Mouse (Mus musculus): ENCODE results near the gene Gm7168. TPM values are rescaled to one million over a fixed set of nuclear protein-coding genes. Genes with fewer than 3 reads are reported as not detected.

The Gm7168 gene
- total and polyA plus RNA-seq, 2 experiments from 2014 or later = not detected

DNA sequence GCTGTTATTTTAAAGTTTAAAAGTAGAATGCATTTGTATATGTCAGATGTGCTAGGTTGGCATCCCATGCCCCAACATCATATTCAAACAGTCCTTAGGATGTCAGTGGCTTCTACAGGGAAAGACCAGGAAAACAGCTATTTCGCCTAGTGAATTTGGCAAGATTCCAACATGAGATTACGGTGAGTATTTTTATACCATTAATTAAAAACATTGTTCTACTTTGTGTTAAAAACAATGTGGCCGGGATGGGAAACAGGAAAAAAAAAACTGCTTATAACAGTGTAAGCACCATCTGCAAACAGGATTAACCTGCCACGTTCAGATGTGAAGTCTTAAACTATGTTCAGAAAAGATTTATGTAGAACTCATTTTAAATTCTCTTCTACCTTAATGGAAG, 34.2 kb upstream of the Gm7168 start:
- Histone ChIP-seq H3K4me2 (ENCODE audit: low read depth, low read length) (no peak overlapping the region), H3K9me3 (replicated peaks; ENCODE audit: control insufficient read depth, low read length) (no peaks in the 10 kb centered on the region), H3K9ac (replicated peaks; ENCODE audit: low read depth, low read length) (no peak overlapping the region), H3K27me3 (ENCODE audit: control insufficient read depth, insufficient read depth, low read length) (no peaks in the 10 kb centered on the region), H3K4me3 (ENCODE audit: low read depth, low read length) (no peak overlapping the region), H3K4me1 (ENCODE audit: control insufficient read depth, insufficient read depth) (no peaks in the 10 kb centered on the region), H3K27ac (ENCODE audit: low read depth) (peak overlapping the region; percentile 77), H3K36me3 (replicated peaks; ENCODE audit: control insufficient read depth, insufficient read depth, low read length) (no peaks in the 10 kb centered on the region)
- WGBS = 54% methylated on average over 4 of the region's 4 CpGs
- TF ChIP-seq CTCF (IDR thresholded peaks at IDR 0.05; ENCODE audit: low read depth) (no peak), EP300 (IDR thresholded peaks at IDR 0.05; ENCODE audit: low read depth) (no peak)
- DNase-seq (ENCODE audit: low spot score) (no peak), ATAC-seq (ENCODE audit: insufficient read depth, low read depth) (peak; percentile 24; the same call in 1 of the 2 replicates)

- Histone ChIP-seq H3K4me2 (ENCODE audit: low read depth, low read length) (no peak overlapping the region), H3K27ac (ENCODE audit: low read depth) (peak overlapping the region; percentile 77), H3K4me3 (ENCODE audit: low read depth, low read length) (no peak overlapping the region), H3K27me3 (ENCODE audit: control insufficient read depth, insufficient read depth, low read length) (no peaks in the 10 kb centered on the region), H3K9me3 (replicated peaks; ENCODE audit: control insufficient read depth, low read length) (no peaks in the 10 kb centered on the region), H3K36me3 (replicated peaks; ENCODE audit: control insufficient read depth, insufficient read depth, low read length) (no peaks in the 10 kb centered on the region), H3K4me1 (ENCODE audit: control insufficient read depth, insufficient read depth) (no peaks in the 10 kb centered on the region), H3K9ac (replicated peaks; ENCODE audit: low read depth, low read length) (no peak overlapping the region)
- DNase-seq (ENCODE audit: low spot score) = peak; percentile 60
- TF ChIP-seq EP300 (IDR thresholded peaks at IDR 0.05; ENCODE audit: low read depth) = peak; percentile 95
- no peak for TF ChIP-seq CTCF (IDR thresholded peaks at IDR 0.05; ENCODE audit: low read depth)
- peak; percentile 73 for ATAC-seq (ENCODE audit: insufficient read depth, low read depth)
- whole genome bisulfite sequencing = 64% methylated on average over 4 of the region's 4 CpGs
Observed at GRCm38 (mm10) chr17:13914531-13914930, 33.6 kb upstream of the Gm7168 start.

- no peaks in the 10 kb centered on the region for H3K9me3 ChIP-seq (replicated peaks; ENCODE audit: control insufficient read depth, low read length)
- no peaks in the 10 kb centered on the region for H3K27me3 ChIP-seq (ENCODE audit: control insufficient read depth, insufficient read depth, low read length)
- TF ChIP-seq EP300 (IDR thresholded peaks at IDR 0.05; ENCODE audit: low read depth) = no peak
- no peak for TF ChIP-seq CTCF (IDR thresholded peaks at IDR 0.05; ENCODE audit: low read depth)
- no peak overlapping the region for H3K27ac ChIP-seq (ENCODE audit: low read depth)
- no peak overlapping the region for H3K4me2 ChIP-seq (ENCODE audit: low read depth, low read length)
- no peaks in the 10 kb centered on the region for H3K4me1 ChIP-seq (ENCODE audit: control insufficient read depth, insufficient read depth)
- DNase-seq (ENCODE audit: low spot score) (no peak), ATAC-seq (ENCODE audit: insufficient read depth, low read depth) (no peak)
- H3K36me3 ChIP-seq (replicated peaks; ENCODE audit: control insufficient read depth, insufficient read depth, low read length) = no peaks in the 10 kb centered on the region
- H3K4me3 ChIP-seq (ENCODE audit: low read depth, low read length) = no peak overlapping the region
- 47% methylated on average over 2 of the region's 2 CpGs for WGBS
- no peak overlapping the region for H3K9ac ChIP-seq (replicated peaks; ENCODE audit: low read depth, low read length)
Observed at GRCm38 (mm10) chr17:13920771-13921170, 27.4 kb upstream of the Gm7168 start.

- TF ChIP-seq EP300 (IDR thresholded peaks at IDR 0.05; ENCODE audit: low read depth) = no peak
- TF ChIP-seq CTCF (IDR thresholded peaks at IDR 0.05; ENCODE audit: low read depth) = no peak
- Histone ChIP-seq H3K9me3 (replicated peaks; ENCODE audit: control insufficient read depth, low read length) (no peaks in the 10 kb centered on the region), H3K4me1 (ENCODE audit: control insufficient read depth, insufficient read depth) (no peaks in the 10 kb centered on the region), H3K4me2 (ENCODE audit: low read depth, low read length) (no peak overlapping the region), H3K4me3 (ENCODE audit: low read depth, low read length) (no peak overlapping the region), H3K36me3 (replicated peaks; ENCODE audit: control insufficient read depth, insufficient read depth, low read length) (no peaks in the 10 kb centered on the region), H3K27ac (ENCODE audit: low read depth) (no peak overlapping the region), H3K9ac (replicated peaks; ENCODE audit: low read depth, low read length) (no peak overlapping the region), H3K27me3 (ENCODE audit: control insufficient read depth, insufficient read depth, low read length) (no peaks in the 10 kb centered on the region)
- 59% methylated on average over 2 of the region's 2 CpGs for WGBS
- no peak for ATAC-seq (ENCODE audit: insufficient read depth, low read depth)
- DNase-seq (ENCODE audit: low spot score) = no peak
Observed at GRCm38 (mm10) chr17:13923418-13923817, 24.8 kb upstream of the Gm7168 start.

- no peaks in the 10 kb centered on the region for H3K9me3 ChIP-seq (replicated peaks; ENCODE audit: control insufficient read depth, low read length)
- H3K4me3 ChIP-seq (ENCODE audit: low read depth, low read length) = no peak overlapping the region
- no peak for ATAC-seq (ENCODE audit: insufficient read depth, low read depth)
- no peak overlapping the region for H3K27ac ChIP-seq (ENCODE audit: low read depth)
- no peaks in the 10 kb centered on the region for H3K36me3 ChIP-seq (replicated peaks; ENCODE audit: control insufficient read depth, insufficient read depth, low read length)
- WGBS = 83% methylated on average over 2 of the region's 2 CpGs
- H3K4me1 ChIP-seq (ENCODE audit: control insufficient read depth, insufficient read depth) = no peaks in the 10 kb centered on the region
- no peak overlapping the region for H3K4me2 ChIP-seq (ENCODE audit: low read depth, low read length)
- no peak for TF ChIP-seq EP300 (IDR thresholded peaks at IDR 0.05; ENCODE audit: low read depth)
- TF ChIP-seq CTCF (IDR thresholded peaks at IDR 0.05; ENCODE audit: low read depth) = no peak
- DNase-seq (ENCODE audit: low spot score) = no peak
- H3K27me3 ChIP-seq (ENCODE audit: control insufficient read depth, insufficient read depth, low read length) = no peaks in the 10 kb centered on the region
- no peak overlapping the region for H3K9ac ChIP-seq (replicated peaks; ENCODE audit: low read depth, low read length)
Observed at GRCm38 (mm10) chr17:13924588-13924987, 23.6 kb upstream of the Gm7168 start.

DNA sequence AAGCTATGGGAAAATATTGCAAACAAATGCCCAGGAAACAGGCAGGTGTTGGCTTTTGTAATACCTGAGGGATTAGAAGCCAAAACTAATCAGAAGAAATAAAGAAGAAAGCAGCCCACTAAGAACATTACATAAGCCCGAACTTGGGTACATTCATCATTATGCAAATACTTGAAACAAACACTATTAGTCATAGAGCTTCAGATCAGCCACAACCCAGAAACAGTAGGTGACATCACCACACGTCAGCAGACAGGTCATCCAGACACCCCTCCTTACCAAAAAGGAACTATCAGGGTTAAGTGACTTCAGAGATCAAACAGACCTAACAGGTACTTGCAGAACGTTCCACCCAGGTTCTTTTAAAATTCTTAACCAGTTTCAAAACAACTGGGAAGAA, 22.2 kb upstream of the Gm7168 start:
- Histone ChIP-seq H3K4me1 (ENCODE audit: control insufficient read depth, insufficient read depth) (no peaks in the 10 kb centered on the region), H3K4me2 (ENCODE audit: low read depth, low read length) (no peak overlapping the region), H3K27ac (ENCODE audit: low read depth) (no peak overlapping the region), H3K27me3 (ENCODE audit: control insufficient read depth, insufficient read depth, low read length) (no peaks in the 10 kb centered on the region), H3K9ac (replicated peaks; ENCODE audit: low read depth, low read length) (no peak overlapping the region), H3K9me3 (replicated peaks; ENCODE audit: control insufficient read depth, low read length) (no peaks in the 10 kb centered on the region), H3K36me3 (replicated peaks; ENCODE audit: control insufficient read depth, insufficient read depth, low read length) (no peaks in the 10 kb centered on the region), H3K4me3 (ENCODE audit: low read depth, low read length) (no peak overlapping the region)
- WGBS = 51% methylated on average over 3 of the region's 3 CpGs
- TF ChIP-seq EP300 (IDR thresholded peaks at IDR 0.05; ENCODE audit: low read depth) (no peak), CTCF (IDR thresholded peaks at IDR 0.05; ENCODE audit: low read depth) (no peak)
- ATAC-seq (ENCODE audit: insufficient read depth, low read depth) (no peak), DNase-seq (ENCODE audit: low spot score) (no peak)
